Mouse (Mus musculus) cerebellum, adult 11-12 months (tissue): Measurements from ENCODE around the gene Tmem256.

ENCODE experiments used
- DNase-seq: peaks from one replicate; pipeline ENCODE4 v3.0.0; 2022

Tmem256 gene

DNA sequence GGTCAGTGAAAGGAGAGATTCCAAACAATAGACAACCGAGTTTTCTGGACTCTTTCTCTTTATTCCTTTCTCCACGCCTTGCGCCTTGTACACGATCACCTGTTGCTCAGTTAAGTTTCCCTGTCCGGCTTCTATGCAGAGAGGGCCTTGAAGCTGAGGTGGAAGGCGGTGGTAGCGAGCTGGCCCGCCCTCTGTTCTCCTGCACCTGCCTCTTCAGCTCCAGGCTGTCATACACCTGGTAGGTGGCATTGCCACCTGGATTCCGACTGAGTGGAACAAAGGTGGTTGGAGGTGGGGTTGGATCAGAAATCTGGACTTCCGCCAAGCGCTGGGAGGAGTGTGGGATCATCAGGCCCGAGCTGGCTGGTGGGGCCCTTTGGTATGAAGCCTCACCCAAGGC is 21.8 kb upstream of the Tmem256 start:
- no peak for DNase-seq

DNA sequence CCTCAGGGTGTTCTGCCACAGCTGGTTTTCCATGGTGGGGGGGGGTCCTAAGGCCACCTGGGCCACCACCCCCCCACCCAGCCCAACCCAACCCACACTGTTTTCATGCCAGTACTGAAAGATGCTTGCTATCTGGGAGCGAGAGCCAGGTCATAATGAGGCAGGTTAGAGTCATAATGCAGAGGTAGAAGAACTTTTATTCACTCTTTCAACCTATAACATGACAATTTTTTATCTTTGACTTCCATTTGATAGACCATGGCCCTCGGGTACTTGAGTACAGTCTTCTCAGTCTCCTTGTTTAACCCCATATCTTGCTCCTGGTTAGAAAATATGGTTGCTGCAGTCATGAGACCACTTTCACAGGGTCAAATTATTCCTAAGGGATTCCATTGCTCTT is 19.9 kb upstream of the Tmem256 start, which contains the start of gene Spem2:
Gene Spem2, minus strand, starts transcription at position 101 of the 400 bp plus-strand sequence.
- DNase-seq: no peak

DNA sequence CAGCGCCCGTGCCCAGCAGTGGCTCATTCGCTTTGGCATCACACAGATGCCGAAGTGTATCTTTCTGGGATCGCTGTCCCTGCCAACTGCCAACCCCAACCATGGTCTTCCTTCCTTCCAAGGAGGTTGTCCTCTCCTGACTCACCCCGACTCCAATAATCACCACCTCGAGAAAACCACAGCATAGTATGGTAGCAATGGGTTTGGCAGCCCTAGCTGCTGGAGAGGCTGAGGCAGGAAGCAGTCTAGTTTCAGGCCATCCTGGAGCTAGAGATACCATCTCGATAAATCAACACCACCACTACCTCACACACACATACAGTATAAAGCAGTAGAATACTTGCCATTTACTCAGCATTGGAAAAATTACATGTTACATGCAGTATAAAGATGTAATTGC is 19.4 kb upstream of the Tmem256 start:
- DNase-seq: no peak

GRCm38 (mm10) chr11:69822080-69822479 is 16.2 kb upstream of the Tmem256 start, which contains the start of gene Spem1:
Spem1 (minus strand) TSS chr11:69822180.
- no peak for DNase-seq

DNA sequence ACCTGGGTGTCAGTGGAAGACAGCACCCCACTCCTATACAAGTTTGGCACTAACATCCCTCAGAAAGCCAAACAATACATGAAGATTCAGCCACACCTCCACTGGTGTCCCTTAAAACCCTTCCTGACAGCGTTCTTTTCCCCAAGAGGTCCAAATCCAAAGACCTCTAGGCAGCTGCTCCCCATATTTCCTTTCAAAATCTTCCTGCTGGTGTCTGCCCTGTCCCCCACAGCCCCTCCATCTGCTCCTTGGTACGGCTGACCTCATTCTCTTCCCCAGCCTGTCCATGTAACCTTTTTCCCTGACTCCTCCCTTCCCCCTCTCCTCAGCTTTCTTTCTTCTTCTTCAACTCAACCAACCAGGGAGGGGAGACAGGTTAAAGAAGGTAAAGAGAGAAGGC is 14.9 kb upstream of the Tmem256 start:
- DNase-seq: no peak

- DNase-seq: no peak
Observed at GRCm38 (mm10) chr11:69828832-69829231, 9.5 kb upstream of the Tmem256 start.

- no peak for DNase-seq
Observed at GRCm38 (mm10) chr11:69833554-69833953, 4.8 kb upstream of the Tmem256 start.

- peak; percentile 44 for DNase-seq
Observed at GRCm38 (mm10) chr11:69834001-69834549, 4.2 kb upstream of the Tmem256 start.

DNA sequence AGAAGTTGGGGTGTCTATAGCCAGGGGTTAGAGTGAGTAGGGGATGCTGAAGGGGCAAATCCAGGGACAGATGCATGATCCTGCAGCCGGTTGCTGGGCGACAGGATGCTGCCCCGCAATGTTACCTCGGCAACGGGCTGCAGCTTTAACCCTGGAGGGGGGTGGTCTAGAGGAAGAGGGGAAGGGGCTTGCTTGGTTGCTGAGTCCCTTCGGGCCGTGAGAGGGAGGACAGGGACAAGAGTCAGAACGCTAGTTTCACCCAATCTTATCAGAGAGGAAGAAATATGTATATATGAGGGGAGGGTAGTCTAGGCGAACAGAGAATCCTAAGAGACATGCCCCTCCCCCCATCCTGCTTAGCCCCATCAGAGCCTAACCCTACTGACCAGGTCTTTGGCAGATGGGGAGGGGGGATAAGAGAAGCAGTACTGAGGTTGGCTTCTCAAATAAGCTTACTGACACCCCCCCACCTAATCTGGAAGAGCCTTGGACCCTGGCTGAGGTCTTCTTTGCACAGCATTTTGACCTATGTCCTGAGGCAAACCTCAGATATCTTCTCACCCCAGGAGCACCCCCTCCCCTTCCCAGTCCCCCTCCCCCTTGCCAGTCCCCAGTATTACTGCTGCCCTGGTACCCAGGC is 2.9 kb upstream of the Tmem256 start:
- DNase-seq: no peak

- peak; percentile 68 for DNase-seq
Observed at GRCm38 (mm10) chr11:69835966-69836335, 2.4 kb upstream of the Tmem256 start.

DNA sequence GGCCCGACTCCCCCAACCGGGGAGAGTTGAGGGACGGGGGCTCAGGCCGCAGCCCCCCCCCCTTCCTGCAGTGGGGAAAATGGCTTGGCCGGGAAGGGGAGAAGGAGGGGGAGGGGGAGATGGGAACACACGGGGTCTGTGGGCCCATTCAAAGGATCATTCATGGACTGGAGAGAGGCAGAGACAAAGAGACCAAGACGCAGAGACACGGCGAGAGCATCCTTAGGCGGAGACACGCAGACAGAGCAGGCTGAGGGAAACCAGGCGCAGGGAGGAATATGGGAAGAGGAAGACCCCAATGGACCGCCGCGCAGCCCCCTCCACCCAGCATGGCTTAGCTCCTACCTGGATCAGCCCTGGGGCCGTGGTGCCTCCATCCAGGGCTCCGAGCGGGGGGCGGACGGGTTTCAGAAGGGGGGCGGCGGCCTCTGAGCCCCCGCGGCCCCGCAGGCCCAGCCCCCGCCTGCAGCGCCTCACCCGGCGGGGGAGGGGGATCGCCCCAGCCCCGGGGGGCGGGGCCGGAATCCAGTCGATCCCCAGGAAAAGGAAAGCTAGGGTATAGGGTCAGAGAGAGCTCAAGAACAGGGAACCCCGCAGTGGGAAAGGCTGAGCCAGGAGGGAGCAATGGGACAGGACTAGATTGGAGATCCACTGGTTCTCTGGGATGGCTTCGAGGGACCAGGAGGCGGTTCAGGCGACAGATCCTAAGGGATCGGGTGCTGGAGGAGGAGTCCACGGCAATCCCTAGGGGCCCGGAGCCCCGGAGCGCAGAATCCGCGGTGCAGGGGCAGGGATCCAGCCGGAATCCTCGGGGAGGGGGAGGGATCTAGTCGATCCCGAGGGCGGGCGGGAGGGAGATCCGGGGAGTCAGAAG is 1.4 kb upstream of the Tmem256 start:
- DNase-seq: peak; percentile 79

GRCm38 (mm10) chr11:69837604-69837951 is 736 bp upstream of the Tmem256 start, which contains the start of gene Nlgn2:
Nlgn2 (minus strand) TSS chr11:69837784.
- no peak for DNase-seq

- DNase-seq: no peak
Observed at GRCm38 (mm10) chr11:69838714-69839104, 395 bp downstream of the Tmem256 start.

GRCm38 (mm10) chr11:69846198-69846680 is 7.9 kb downstream of the Tmem256 start, which contains the start of gene Plscr3:
Plscr3 (plus strand) TSS chr11:69846376.
- DNase-seq: peak; percentile 91

- peak; percentile 56 for DNase-seq
Observed at GRCm38 (mm10) chr11:69846738-69847688, 8.7 kb downstream of the Tmem256 start.

- peak; percentile 85 for DNase-seq
Observed at GRCm38 (mm10) chr11:69848021-69848420, 9.7 kb downstream of the Tmem256 start.

- DNase-seq: no peak
Observed at GRCm38 (mm10) chr11:69849128-69849527, 10.8 kb downstream of the Tmem256 start.

DNA sequence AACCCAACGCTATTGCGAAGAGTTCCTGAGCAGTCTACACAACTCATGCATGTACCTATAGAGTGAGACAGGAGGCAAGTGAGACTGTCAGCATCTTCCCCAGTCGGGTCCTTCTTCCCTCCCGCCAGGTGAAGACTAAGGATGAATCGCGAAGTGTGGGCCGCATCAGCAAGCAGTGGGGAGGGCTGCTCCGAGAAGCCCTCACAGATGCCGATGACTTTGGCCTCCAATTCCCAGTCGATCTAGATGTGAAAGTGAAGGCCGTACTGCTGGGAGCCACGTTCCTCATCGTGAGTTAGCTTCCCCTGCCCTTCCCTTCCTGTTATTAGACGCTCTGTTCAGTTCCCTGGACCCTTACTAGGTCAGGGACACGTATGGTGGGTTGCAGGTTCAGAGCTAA is 11.6 kb downstream of the Tmem256 start:
- peak; percentile 25 for DNase-seq

DNA sequence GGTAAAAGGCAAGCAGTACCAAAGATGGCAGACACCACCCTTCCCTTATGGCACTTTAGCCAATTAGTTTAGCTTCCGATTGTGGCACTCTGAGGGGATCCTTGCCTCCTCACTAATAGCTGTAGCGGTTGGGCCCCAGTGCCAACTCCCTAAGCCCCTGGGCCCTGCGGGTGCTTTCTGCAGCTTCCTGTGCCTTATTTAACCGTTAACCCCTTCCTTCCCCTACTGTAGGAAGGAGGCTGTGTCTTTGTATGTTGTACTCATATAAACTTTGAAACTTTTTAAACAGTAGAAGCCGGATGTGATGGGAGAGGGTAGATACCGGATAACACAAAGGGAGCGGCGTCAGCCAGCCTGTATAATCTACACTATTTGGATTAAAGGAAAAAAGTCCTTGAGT is 12.4 kb downstream of the Tmem256 start:
- DNase-seq: no peak

DNA sequence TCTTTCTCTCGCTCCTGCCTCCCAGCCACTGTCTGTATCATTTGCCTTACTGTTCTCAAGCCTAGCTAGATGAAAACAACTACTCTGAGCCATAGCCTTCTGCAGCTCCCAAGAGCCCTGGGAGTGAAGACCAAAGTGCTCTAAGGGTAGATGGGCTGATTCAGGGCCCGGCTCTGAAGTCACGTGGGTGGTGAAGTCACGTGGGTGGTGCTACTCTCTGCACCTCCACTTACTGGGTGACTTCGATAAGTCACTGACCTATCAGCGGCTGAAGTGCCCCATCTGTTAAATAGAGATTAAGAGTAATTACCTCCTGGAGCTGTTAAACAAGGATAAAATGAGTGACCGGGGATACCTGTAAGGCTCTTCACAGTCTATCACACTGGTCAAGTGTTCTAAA is 15.7 kb downstream of the Tmem256 start:
- no peak for DNase-seq

GRCm38 (mm10) chr11:69854680-69855079 is 16.4 kb downstream of the Tmem256 start:
- no peak for DNase-seq

DNA sequence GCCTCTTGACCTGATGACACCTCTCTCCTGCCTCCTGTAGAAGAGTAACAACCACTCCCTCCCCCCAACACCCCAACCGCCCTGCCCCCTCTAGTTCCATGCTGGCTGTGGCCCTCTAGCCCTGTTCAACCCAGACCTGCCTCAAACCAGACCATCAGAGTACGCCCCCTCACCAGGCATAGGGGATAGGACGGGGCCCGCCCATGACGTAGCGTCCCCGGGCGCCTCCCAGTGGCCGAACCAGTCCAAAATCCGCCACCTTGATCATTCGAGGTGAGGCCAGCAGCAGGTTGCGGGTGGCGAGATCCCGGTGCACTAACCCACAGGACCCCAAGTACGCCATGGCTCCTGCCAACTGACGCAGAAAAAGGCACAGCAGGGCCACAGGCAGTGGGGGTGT is 17.0 kb downstream of the Tmem256 start:
- peak; percentile 54 for DNase-seq
